Mouse (Mus musculus): ENCODE measurements around the gene Phf3. TPM values are rescaled to one million over a fixed set of nuclear protein-coding genes. Genes with fewer than 3 reads are reported as not detected.
"Not testable (repeated sequence)": the region's sequence is repeated elsewhere in the genome, so short reads cannot be mapped to it uniquely, and the experiment has no call there.

Phf3 gene
- polyA plus RNA-seq, 1 experiment from 2014 or later, result 27.7 TPM

GRCm38 (mm10) chr1:30783741-30784140 is 90.0 kb downstream of the Phf3 start:
- Histone ChIP-seq H3K4me3 (ENCODE audit: low read length) (no peak overlapping the region), H3K9me3 (ENCODE audit: control insufficient read depth, low read length) (no peaks in the 10 kb centered on the region), H3K27me3 (ENCODE audit: control insufficient read depth, insufficient read depth, low read depth, low read length) (no peaks in the 10 kb centered on the region), H3K4me2 (ENCODE audit: low read depth, low read length) (no peak overlapping the region), H3K36me3 (ENCODE audit: control insufficient read depth, insufficient read depth, low read length) (no peaks in the 10 kb centered on the region), H3K4me1 (replicated peaks; ENCODE audit: control insufficient read depth, insufficient read depth, low read length) (no peaks in the 10 kb centered on the region), H3K9ac (ENCODE audit: low read length) (no peak overlapping the region), H3K27ac (ENCODE audit: low read length) (no peak overlapping the region)
- 73% methylated on average over 6 of the region's 6 CpGs for WGBS
- ATAC-seq (ENCODE audit: low read depth), result no peak

DNA sequence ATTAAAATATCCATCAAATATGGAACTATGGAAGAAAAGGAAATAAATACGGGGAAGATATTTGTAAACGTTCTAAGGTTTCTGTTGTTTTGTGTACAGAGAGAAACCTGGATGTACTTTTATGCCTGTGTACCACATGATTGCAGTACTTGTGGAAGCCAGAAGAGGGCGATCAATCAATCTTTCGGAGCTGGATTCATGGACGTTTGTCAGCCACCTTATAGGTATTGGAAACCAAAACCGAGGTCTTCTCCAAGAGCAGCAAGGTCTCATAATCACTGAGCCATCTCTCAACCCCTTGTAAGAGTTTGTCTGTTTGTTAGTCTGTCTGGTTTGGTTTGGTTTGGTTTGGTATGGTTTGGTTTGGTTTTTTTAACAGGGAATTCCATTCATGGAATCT is 93.4 kb downstream of the Phf3 start:
- no peaks in the 10 kb centered on the region for H3K36me3 ChIP-seq (ENCODE audit: control insufficient read depth, insufficient read depth, low read length)
- ATAC-seq (ENCODE audit: low read depth), result no peak
- H3K9ac ChIP-seq (ENCODE audit: low read length), result no peak overlapping the region
- no peak overlapping the region for H3K4me2 ChIP-seq (ENCODE audit: low read depth, low read length)
- no peaks in the 10 kb centered on the region; the same call in 1 of the 2 replicates for H3K4me1 ChIP-seq (replicated peaks; ENCODE audit: control insufficient read depth, insufficient read depth, low read length)
- WGBS, result 38% methylated on average over 6 of the region's 6 CpGs
- no peaks in the 10 kb centered on the region for H3K27me3 ChIP-seq (ENCODE audit: control insufficient read depth, insufficient read depth, low read depth, low read length)
- no peaks in the 10 kb centered on the region for H3K9me3 ChIP-seq (ENCODE audit: control insufficient read depth, low read length)
- H3K4me3 ChIP-seq (ENCODE audit: low read length), result no peak overlapping the region
- no peak overlapping the region for H3K27ac ChIP-seq (ENCODE audit: low read length)

GRCm38 (mm10) chr1:30779562-30779961 is 94.2 kb downstream of the Phf3 start:
- H3K4me3 ChIP-seq (ENCODE audit: low read length), result no peak overlapping the region
- ATAC-seq (ENCODE audit: low read depth), result no peak
- no peaks in the 10 kb centered on the region for H3K36me3 ChIP-seq (ENCODE audit: control insufficient read depth, insufficient read depth, low read length)
- no peak overlapping the region for H3K4me2 ChIP-seq (ENCODE audit: low read depth, low read length)
- H3K9ac ChIP-seq (ENCODE audit: low read length), result no peak overlapping the region
- no peak overlapping the region for H3K27ac ChIP-seq (ENCODE audit: low read length)
- no peaks in the 10 kb centered on the region for H3K9me3 ChIP-seq (ENCODE audit: control insufficient read depth, low read length)
- H3K4me1 ChIP-seq (replicated peaks; ENCODE audit: control insufficient read depth, insufficient read depth, low read length), result no peaks in the 10 kb centered on the region; the same call in 1 of the 2 replicates
- no peaks in the 10 kb centered on the region for H3K27me3 ChIP-seq (ENCODE audit: control insufficient read depth, insufficient read depth, low read depth, low read length)
- WGBS, result 71% methylated on average over 3 of the region's 3 CpGs

GRCm38 (mm10) chr1:30778374-30779005 is 95.2 kb downstream of the Phf3 start:
- no peaks in the 10 kb centered on the region for H3K36me3 ChIP-seq (ENCODE audit: control insufficient read depth, insufficient read depth, low read length)
- H3K9ac ChIP-seq (ENCODE audit: low read length), result peak overlapping the region; percentile 53
- no peak overlapping the region; the same call in 1 of the 2 replicates for H3K4me3 ChIP-seq (ENCODE audit: low read length)
- peak overlapping the region; percentile 27; the same call in 1 of the 2 replicates for H3K4me2 ChIP-seq (ENCODE audit: low read depth, low read length)
- ATAC-seq (ENCODE audit: low read depth), result 0 out of 2 replicates have a peak, but pooled peaks have one; percentile 36
- H3K9me3 ChIP-seq (ENCODE audit: control insufficient read depth, low read length), result no peaks in the 10 kb centered on the region
- no peaks in the 10 kb centered on the region for H3K27me3 ChIP-seq (ENCODE audit: control insufficient read depth, insufficient read depth, low read depth, low read length)
- 17% methylated on average over 14 of the region's 14 CpGs for WGBS
- no peak overlapping the region for H3K27ac ChIP-seq (ENCODE audit: low read length)
- H3K4me1 ChIP-seq (replicated peaks; ENCODE audit: control insufficient read depth, insufficient read depth, low read length), result no peaks in the 10 kb centered on the region; the same call in 1 of the 2 replicates

- H3K27ac ChIP-seq (ENCODE audit: low read length), result no peak overlapping the region
- no peaks in the 10 kb centered on the region; the same call in 1 of the 2 replicates for H3K4me1 ChIP-seq (replicated peaks; ENCODE audit: control insufficient read depth, insufficient read depth, low read length)
- H3K36me3 ChIP-seq (ENCODE audit: control insufficient read depth, insufficient read depth, low read length), result no peaks in the 10 kb centered on the region
- no peaks in the 10 kb centered on the region for H3K27me3 ChIP-seq (ENCODE audit: control insufficient read depth, insufficient read depth, low read depth, low read length)
- H3K9ac ChIP-seq (ENCODE audit: low read length), result no peak overlapping the region
- no peak overlapping the region for H3K4me2 ChIP-seq (ENCODE audit: low read depth, low read length)
- H3K9me3 ChIP-seq (ENCODE audit: control insufficient read depth, low read length), result no peaks in the 10 kb centered on the region
- no peak overlapping the region for H3K4me3 ChIP-seq (ENCODE audit: low read length)
- 43% methylated on average over 2 of the region's 2 CpGs for WGBS
- no peak for ATAC-seq (ENCODE audit: low read depth)
These were observed 97.5 kb downstream of the Phf3 start for GRCm38 (mm10) chr1:30776196-30776595.

DNA sequence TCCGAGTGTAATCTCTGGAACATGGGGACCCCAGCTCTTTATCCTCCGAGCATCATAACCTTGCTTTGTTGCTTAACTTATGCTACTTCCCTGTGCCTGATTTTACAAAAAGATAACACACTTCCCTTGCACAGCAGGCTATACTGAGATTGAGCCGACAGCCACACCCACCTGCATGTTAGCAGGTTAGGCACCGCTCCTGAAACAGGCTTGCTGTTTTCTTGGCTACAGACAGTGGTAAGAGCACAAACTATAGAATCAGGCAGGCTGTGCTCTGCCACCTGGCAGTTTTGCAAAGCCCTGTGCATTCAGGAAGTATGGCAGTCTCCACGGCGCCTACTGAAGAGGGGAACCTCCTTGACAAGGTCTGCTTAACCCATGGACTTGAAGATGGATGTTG is 100.1 kb downstream of the Phf3 start:
- no peak overlapping the region for H3K4me3 ChIP-seq (ENCODE audit: low read length)
- no peaks in the 10 kb centered on the region; the same call in 1 of the 2 replicates for H3K4me1 ChIP-seq (replicated peaks; ENCODE audit: control insufficient read depth, insufficient read depth, low read length)
- ATAC-seq (ENCODE audit: low read depth), result no peak
- H3K9ac ChIP-seq (ENCODE audit: low read length), result no peak overlapping the region
- no peaks in the 10 kb centered on the region for H3K27me3 ChIP-seq (ENCODE audit: control insufficient read depth, insufficient read depth, low read depth, low read length)
- H3K36me3 ChIP-seq (ENCODE audit: control insufficient read depth, insufficient read depth, low read length), result no peaks in the 10 kb centered on the region
- H3K4me2 ChIP-seq (ENCODE audit: low read depth, low read length), result no peak overlapping the region
- WGBS, result 73% methylated on average over 6 of the region's 6 CpGs
- no peak overlapping the region for H3K27ac ChIP-seq (ENCODE audit: low read length)
- H3K9me3 ChIP-seq (ENCODE audit: control insufficient read depth, low read length), result no peaks in the 10 kb centered on the region

- H3K9me3 ChIP-seq (ENCODE audit: control insufficient read depth, low read length), result no peaks in the 10 kb centered on the region
- H3K4me2 ChIP-seq (ENCODE audit: low read depth, low read length), result no peak overlapping the region
- no peaks in the 10 kb centered on the region for H3K27me3 ChIP-seq (ENCODE audit: control insufficient read depth, insufficient read depth, low read depth, low read length)
- H3K36me3 ChIP-seq (ENCODE audit: control insufficient read depth, insufficient read depth, low read length), result no peaks in the 10 kb centered on the region
- no peak overlapping the region for H3K27ac ChIP-seq (ENCODE audit: low read length)
- 78% methylated on average over 7 of the region's 7 CpGs for WGBS
- H3K9ac ChIP-seq (ENCODE audit: low read length), result no peak overlapping the region
- no peak for ATAC-seq (ENCODE audit: low read depth)
- no peak overlapping the region for H3K4me3 ChIP-seq (ENCODE audit: low read length)
- no peaks in the 10 kb centered on the region for H3K4me1 ChIP-seq (replicated peaks; ENCODE audit: control insufficient read depth, insufficient read depth, low read length)
These were observed 100.9 kb downstream of the Phf3 start for GRCm38 (mm10) chr1:30772851-30773250.

DNA sequence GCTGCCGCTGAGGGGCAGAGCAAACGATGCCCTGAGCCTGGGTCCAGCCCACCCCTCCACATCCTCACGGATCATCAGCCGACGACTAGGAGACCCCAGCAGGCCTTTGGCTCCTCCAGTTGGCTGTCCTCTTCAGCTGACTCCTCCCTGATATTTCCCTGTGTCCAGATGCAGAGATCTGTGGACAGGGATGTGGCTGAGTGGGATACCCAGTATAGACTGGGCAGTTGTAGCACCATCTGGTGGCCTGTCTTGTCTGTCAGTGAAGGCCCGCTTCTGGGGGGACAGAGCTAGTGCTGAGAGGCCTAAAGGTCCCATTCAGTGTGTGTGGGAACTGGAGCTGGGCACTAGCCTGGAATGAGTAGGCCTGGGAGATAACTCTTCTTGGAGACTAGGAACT is 101.9 kb downstream of the Phf3 start:
- no peaks in the 10 kb centered on the region for H3K9me3 ChIP-seq (ENCODE audit: control insufficient read depth, low read length)
- H3K4me3 ChIP-seq (ENCODE audit: low read length), result no peak overlapping the region
- 78% methylated on average over 6 of the region's 6 CpGs for WGBS
- ATAC-seq (ENCODE audit: low read depth), result no peak
- H3K4me2 ChIP-seq (ENCODE audit: low read depth, low read length), result no peak overlapping the region
- no peak overlapping the region for H3K27ac ChIP-seq (ENCODE audit: low read length)
- H3K27me3 ChIP-seq (ENCODE audit: control insufficient read depth, insufficient read depth, low read depth, low read length), result no peaks in the 10 kb centered on the region
- H3K9ac ChIP-seq (ENCODE audit: low read length), result no peak overlapping the region
- no peaks in the 10 kb centered on the region for H3K4me1 ChIP-seq (replicated peaks; ENCODE audit: control insufficient read depth, insufficient read depth, low read length)
- no peaks in the 10 kb centered on the region for H3K36me3 ChIP-seq (ENCODE audit: control insufficient read depth, insufficient read depth, low read length)

DNA sequence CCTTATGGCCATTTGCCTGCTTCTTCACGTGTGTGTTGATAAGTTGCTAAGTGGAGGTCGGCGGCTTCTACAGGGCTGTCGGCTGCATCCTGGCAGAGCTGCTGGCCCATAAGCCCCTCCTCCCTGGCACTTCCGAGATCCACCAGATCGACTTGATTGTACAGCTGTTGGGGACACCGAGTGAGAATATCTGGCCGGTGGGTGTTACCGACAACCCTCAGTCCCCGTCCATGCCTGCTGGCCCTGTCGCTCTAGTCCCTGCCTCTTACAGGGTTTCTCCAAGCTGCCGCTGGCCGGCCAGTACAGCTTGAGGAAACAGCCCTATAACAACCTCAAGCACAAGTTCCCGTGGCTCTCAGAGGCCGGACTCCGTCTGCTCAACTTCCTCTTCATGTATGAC is 103.1 kb downstream of the Phf3 start:
- H3K9me3 ChIP-seq (ENCODE audit: control insufficient read depth, low read length); H3K9ac ChIP-seq (ENCODE audit: low read length); H3K27me3 ChIP-seq (ENCODE audit: control insufficient read depth, insufficient read depth, low read depth, low read length); H3K4me1 ChIP-seq (replicated peaks; ENCODE audit: control insufficient read depth, insufficient read depth, low read length); H3K4me2 ChIP-seq (ENCODE audit: low read depth, low read length); ATAC-seq (ENCODE audit: low read depth); H3K27ac ChIP-seq (ENCODE audit: low read length); H3K4me3 ChIP-seq (ENCODE audit: low read length); H3K36me3 ChIP-seq (ENCODE audit: control insufficient read depth, insufficient read depth, low read length): not testable (repeated sequence)
- WGBS, result 78% methylated on average over 10 of the region's 16 CpGs

DNA sequence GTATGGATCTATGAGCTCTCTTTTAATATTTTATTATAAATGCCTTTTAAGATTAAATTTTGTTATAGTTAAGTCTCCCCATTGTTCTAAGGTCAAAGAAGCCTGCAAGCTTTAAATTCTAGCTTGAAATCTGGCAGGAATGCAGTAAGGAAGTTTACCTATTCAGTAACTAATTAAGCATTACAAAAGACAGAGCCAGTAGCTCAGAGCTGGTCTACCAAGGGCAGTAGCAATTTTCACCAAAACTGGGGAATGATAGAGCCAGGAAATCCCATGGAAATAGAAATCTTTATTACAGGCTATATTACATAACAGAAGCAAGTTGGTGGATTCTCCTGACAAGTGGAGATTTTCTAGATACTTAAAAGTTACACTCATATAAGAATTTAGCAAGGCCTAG is 116.9 kb downstream of the Phf3 start:
- Histone ChIP-seq H3K27ac (ENCODE audit: low read length) (no peak overlapping the region), H3K4me2 (ENCODE audit: low read depth, low read length) (no peak overlapping the region), H3K36me3 (ENCODE audit: control insufficient read depth, insufficient read depth, low read length) (no peaks in the 10 kb centered on the region), H3K4me1 (replicated peaks; ENCODE audit: control insufficient read depth, insufficient read depth, low read length) (no peaks in the 10 kb centered on the region), H3K27me3 (ENCODE audit: control insufficient read depth, insufficient read depth, low read depth, low read length) (no peaks in the 10 kb centered on the region), H3K4me3 (ENCODE audit: low read length) (no peak overlapping the region), H3K9ac (ENCODE audit: low read length) (no peak overlapping the region), H3K9me3 (ENCODE audit: control insufficient read depth, low read length) (no peaks in the 10 kb centered on the region)
- ATAC-seq (ENCODE audit: low read depth), result no peak
